Mouse (Mus musculus): ENCODE results near the gene Il16.

The Il16 gene

GRCm38 (mm10) chr7:83745413-83746106 lies at the start of gene Il16:
TSS of gene Il16 (minus strand) at chr7:83745726.
- no peak for DNase-seq (ENCODE audit: low spot score in 2 of 2)

- no peak for DNase-seq (ENCODE audit: low spot score in 2 of 2)
Observed at GRCm38 (mm10) chr7:83794705-83795104, 49.2 kb upstream of the Il16 start, which contains the start of gene Cfap161. TSS of gene Cfap161 (minus strand) at chr7:83794880.

- no peak for DNase-seq (ENCODE audit: low spot score in 2 of 2)
Observed at GRCm38 (mm10) chr7:83794006-83794683, 48.6 kb upstream of the Il16 start.

- no peak for DNase-seq (ENCODE audit: low spot score in 2 of 2)
Observed at GRCm38 (mm10) chr7:83780881-83781280, 35.4 kb upstream of the Il16 start.

- DNase-seq (ENCODE audit: low spot score in 2 of 2): no peak
Observed at GRCm38 (mm10) chr7:83780026-83780425, 34.5 kb upstream of the Il16 start.

- no peak for DNase-seq (ENCODE audit: low spot score in 2 of 2)
Observed at GRCm38 (mm10) chr7:83779028-83779427, 33.5 kb upstream of the Il16 start.

- no peak for DNase-seq (ENCODE audit: low spot score in 2 of 2)
Observed at GRCm38 (mm10) chr7:83778516-83778915, 33.0 kb upstream of the Il16 start.

- no peak for DNase-seq (ENCODE audit: low spot score in 2 of 2)
Observed at GRCm38 (mm10) chr7:83774721-83775120, 29.2 kb upstream of the Il16 start.

- DNase-seq (ENCODE audit: low spot score in 2 of 2): no peak
Observed at GRCm38 (mm10) chr7:83763674-83764073, 18.1 kb upstream of the Il16 start.

- DNase-seq (ENCODE audit: low spot score in 2 of 2): no peak
Observed at GRCm38 (mm10) chr7:83762336-83762735, 16.8 kb upstream of the Il16 start.

GRCm38 (mm10) chr7:83751055-83751454 lies 5.5 kb upstream of the Il16 start:
- DNase-seq (ENCODE audit: low spot score in 2 of 2): no peak

GRCm38 (mm10) chr7:83748405-83748804 lies 2.9 kb upstream of the Il16 start:
- no peak for DNase-seq (ENCODE audit: low spot score in 2 of 2)

GRCm38 (mm10) chr7:83746107-83746687 lies 671 bp upstream of the Il16 start:
- no peak for DNase-seq (ENCODE audit: low spot score in 2 of 2)

GRCm38 (mm10) chr7:83745065-83745412 lies 487 bp downstream of the Il16 start:
- DNase-seq (ENCODE audit: low spot score in 2 of 2): no peak

- DNase-seq (ENCODE audit: low spot score in 2 of 2): no peak
Observed at GRCm38 (mm10) chr7:83744250-83744649, 1.3 kb downstream of the Il16 start.

- no peak for DNase-seq (ENCODE audit: low spot score in 2 of 2)
Observed at GRCm38 (mm10) chr7:83742690-83743089, 2.8 kb downstream of the Il16 start.

- DNase-seq (ENCODE audit: low spot score in 2 of 2): no peak
Observed at GRCm38 (mm10) chr7:83742026-83742425, 3.5 kb downstream of the Il16 start.

GRCm38 (mm10) chr7:83739680-83740310 lies 5.7 kb downstream of the Il16 start:
- no peak for DNase-seq (ENCODE audit: low spot score in 2 of 2)

GRCm38 (mm10) chr7:83738623-83739462 lies 6.7 kb downstream of the Il16 start:
- DNase-seq (ENCODE audit: low spot score in 2 of 2): no peak

- DNase-seq (ENCODE audit: low spot score in 2 of 2): no peak
Observed at GRCm38 (mm10) chr7:83737914-83738490, 7.5 kb downstream of the Il16 start.
